Mouse (Mus musculus) kidney, adult 2 months (tissue): ENCODE data around the gene Pappa2. TPM values are rescaled to one million over a fixed set of nuclear protein-coding genes. Genes with fewer than 3 reads are reported as not detected.

ENCODE experiments used
- DNase-seq: peaks from one replicate; pipeline ENCODE4 v3.0.0; 2021
- H3K27ac ChIP-seq: fragments of 200-500 bp; 2 replicates; pipeline ENCODE4 v1.5.1; 2012; ENCODE audit warnings: low read depth, low read length, control low read depth, inconsistent platforms; ENCODE audit not compliant: insufficient read depth
- H3K27me3 ChIP-seq: fragments of 200-500 bp; replicated peaks from 2 replicates; pipeline ENCODE4 v1.6.1; 2012; ENCODE audit warnings: mild to moderate bottlenecking, moderate library complexity, low read length, inconsistent platforms; ENCODE audit not compliant: control insufficient read depth, insufficient read depth
- H3K36me3 ChIP-seq: fragments of 200-500 bp; 2 replicates; pipeline ENCODE4 v1.6.1; 2012; ENCODE audit warnings: mild to moderate bottlenecking, moderate library complexity, low read length, inconsistent platforms; ENCODE audit not compliant: control insufficient read depth, insufficient read depth
- H3K4me1 ChIP-seq: fragments of 200-500 bp; 2 replicates; pipeline ENCODE4 v1.6.1; 2011; ENCODE audit warnings: low read length; ENCODE audit not compliant: control insufficient read depth, insufficient read depth
- H3K4me3 ChIP-seq: fragments of 200-500 bp; 2 replicates; pipeline ENCODE4 v1.5.1; 2011; ENCODE audit warnings: mild to moderate bottlenecking, low read depth, low read length, control low read depth; ENCODE audit not compliant: insufficient read depth
- CTCF ChIP-seq: fragments of 200-500 bp; conservative IDR thresholded peaks from 2 replicates; pipeline ENCODE4 v1.5.1; 2011; ENCODE audit warnings: low read depth, mild to moderate bottlenecking, control low read depth, low read length, moderate library complexity, mixed read lengths; ENCODE audit not compliant: insufficient read depth, insufficient read length
- POLR2A ChIP-seq: fragments of 200-500 bp; IDR thresholded peaks from one replicate; pipeline ENCODE4 v1.6.1; 2011; ENCODE audit warnings: low read depth, low read length, control low read depth
- WGBS: fragments of 180-500 bp; shearing (Covaris S2); methylation state at CpG from one replicate; pipeline ENCODE4 v1.1.7; 2018; 5-methylcytosine and 5-hydroxymethylcytosine counted together
- polyA plus RNA-seq: library from polyadenylated mRNA; depleted of rRNA; stranded (reverse); fragments of >200 nt; gene quantifications from 2 replicates; pipeline ENCODE4 v1.2.3, GENCODE M21; 2012

The Pappa2 gene
- polyA plus RNA-seq, 1 experiment = 0.23 TPM

- Histone ChIP-seq H3K4me3 (no peak overlapping the region), H3K27me3 (no peaks in the 10 kb centered on the region), H3K36me3 (no peaks in the 10 kb centered on the region), H3K4me1 (no peaks in the 10 kb centered on the region), H3K27ac (no peak overlapping the region)
- WGBS = 80% methylated on average over 2 of the region's 2 CpGs
- TF ChIP-seq CTCF = no peak
- no peak for TF ChIP-seq POLR2A
- DNase-seq = no peak
Observed at GRCm38 (mm10) chr1:158910661-158911060, 69.6 kb downstream of the Pappa2 start.

- no peak overlapping the region for H3K27ac ChIP-seq
- no peaks in the 10 kb centered on the region for H3K27me3 ChIP-seq
- no peaks in the 10 kb centered on the region for H3K4me1 ChIP-seq
- no peak for DNase-seq
- no peaks in the 10 kb centered on the region for H3K36me3 ChIP-seq
- TF ChIP-seq CTCF (no peak), POLR2A (no peak)
- H3K4me3 ChIP-seq = no peak overlapping the region
Observed at GRCm38 (mm10) chr1:158897339-158897738, 83.0 kb downstream of the Pappa2 start.

DNA sequence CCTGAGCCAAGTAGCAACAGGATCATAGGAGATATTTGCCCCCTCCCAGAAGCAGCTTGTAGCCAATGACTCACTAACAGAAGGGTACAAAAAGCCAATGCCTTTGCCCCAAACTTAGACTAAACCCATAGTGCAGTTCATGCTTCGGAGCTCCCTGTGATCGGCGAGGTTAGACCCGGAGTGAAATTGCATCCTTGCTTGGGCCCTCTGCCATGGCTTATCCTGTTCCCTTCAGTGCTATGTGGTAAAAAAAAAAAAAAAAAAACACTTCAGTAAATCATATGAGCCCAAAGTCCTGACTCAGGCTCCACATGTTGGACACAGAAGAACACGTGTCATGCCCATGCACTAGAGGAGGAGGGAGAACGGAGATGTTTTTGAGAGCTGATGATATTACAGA, 85.8 kb downstream of the Pappa2 start:
- DNase-seq = no peak
- no peaks in the 10 kb centered on the region for H3K4me1 ChIP-seq
- H3K27me3 ChIP-seq = no peaks in the 10 kb centered on the region
- H3K27ac ChIP-seq = no peak overlapping the region
- TF ChIP-seq CTCF (no peak), POLR2A (no peak)
- H3K36me3 ChIP-seq = no peaks in the 10 kb centered on the region
- 56% methylated on average over 6 of the region's 6 CpGs for WGBS
- no peak overlapping the region for H3K4me3 ChIP-seq

GRCm38 (mm10) chr1:158875487-158875886, 104.8 kb downstream of the Pappa2 start:
- DNase-seq = no peak
- 61% methylated on average over 3 of the region's 3 CpGs for WGBS
- Histone ChIP-seq H3K4me3 (no peak overlapping the region), H3K27me3 (no peaks in the 10 kb centered on the region), H3K27ac (no peak overlapping the region), H3K36me3 (no peaks in the 10 kb centered on the region), H3K4me1 (no peaks in the 10 kb centered on the region)
- TF ChIP-seq POLR2A (no peak), CTCF (no peak)

DNA sequence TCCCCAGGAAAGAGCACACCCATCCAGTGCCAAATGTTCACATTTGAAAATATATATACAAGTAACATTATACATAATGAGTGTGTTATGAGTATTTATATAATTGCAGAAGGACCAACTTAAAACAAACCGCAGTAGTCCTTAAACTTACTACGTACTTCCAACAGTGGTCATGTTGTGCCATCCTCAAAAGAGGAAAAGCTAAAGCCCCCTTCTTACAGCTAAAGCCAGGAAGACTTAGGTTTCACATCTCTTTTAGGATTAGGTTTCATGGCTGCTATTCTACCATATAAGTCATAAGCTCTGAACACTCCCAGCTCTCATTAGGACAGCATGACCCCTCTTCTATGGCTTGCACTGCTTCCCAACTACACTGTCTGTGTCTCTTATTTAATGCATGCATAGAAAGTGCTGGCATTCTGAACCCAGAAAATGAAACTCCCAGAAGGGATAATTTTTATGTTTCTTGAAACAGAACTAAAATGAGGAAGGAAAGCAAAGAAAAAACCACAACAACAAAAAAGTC, 105.7 kb downstream of the Pappa2 start:
- 86% methylated on average over 2 of the region's 2 CpGs for WGBS
- Histone ChIP-seq H3K4me1 (no peaks in the 10 kb centered on the region), H3K27ac (no peak overlapping the region), H3K4me3 (no peak overlapping the region), H3K36me3 (no peaks in the 10 kb centered on the region), H3K27me3 (no peaks in the 10 kb centered on the region)
- no peak for DNase-seq
- no peak for TF ChIP-seq CTCF
- TF ChIP-seq POLR2A = no peak

DNA sequence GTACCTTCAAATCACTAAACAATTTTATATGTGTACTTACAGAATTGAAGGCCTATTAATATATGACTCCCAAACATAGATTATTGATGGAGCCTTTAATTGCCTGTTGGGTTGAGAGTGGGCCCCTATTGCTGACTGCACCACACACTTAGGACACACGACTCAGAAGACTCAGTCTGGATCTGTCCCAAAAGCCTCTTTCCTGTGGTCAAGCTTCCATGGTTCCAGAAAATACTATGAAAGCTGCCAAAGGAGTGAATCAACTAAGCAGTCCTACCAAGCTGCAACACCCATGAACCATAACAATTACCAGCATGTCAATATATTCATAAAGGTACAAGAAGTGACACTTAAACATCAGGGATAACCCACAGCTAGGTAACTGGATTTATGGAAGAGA, 106.7 kb downstream of the Pappa2 start:
- no peaks in the 10 kb centered on the region for H3K4me1 ChIP-seq
- no peak for DNase-seq
- H3K4me3 ChIP-seq = no peak overlapping the region
- no peaks in the 10 kb centered on the region for H3K27me3 ChIP-seq
- H3K27ac ChIP-seq = no peak overlapping the region
- 70% methylated on average over 1 of the region's 1 CpGs for WGBS
- H3K36me3 ChIP-seq = no peaks in the 10 kb centered on the region
- TF ChIP-seq POLR2A (no peak), CTCF (no peak)

- 92% methylated on average over 2 of the region's 2 CpGs for WGBS
- Histone ChIP-seq H3K4me3 (no peak overlapping the region), H3K36me3 (no peaks in the 10 kb centered on the region), H3K27me3 (no peaks in the 10 kb centered on the region), H3K27ac (no peak overlapping the region), H3K4me1 (no peaks in the 10 kb centered on the region)
- no peak for DNase-seq
- TF ChIP-seq CTCF = no peak
- TF ChIP-seq POLR2A = no peak
Observed at GRCm38 (mm10) chr1:158871401-158871800, 108.9 kb downstream of the Pappa2 start.

GRCm38 (mm10) chr1:158860190-158860589, 120.1 kb downstream of the Pappa2 start:
- no peak for DNase-seq
- Histone ChIP-seq H3K4me1 (no peaks in the 10 kb centered on the region), H3K27ac (no peak overlapping the region), H3K36me3 (no peaks in the 10 kb centered on the region), H3K27me3 (no peaks in the 10 kb centered on the region), H3K4me3 (no peak overlapping the region)
- TF ChIP-seq POLR2A (no peak), CTCF (no peak)
- WGBS = 81% methylated on average over 5 of the region's 5 CpGs
